Mouse (Mus musculus): ENCODE measurements around the gene Btf3. TPM values are rescaled to one million over a fixed set of nuclear protein-coding genes. Genes with fewer than 3 reads are reported as not detected.

Btf3 gene
- polyA plus RNA-seq, 1 experiment = 1,114 TPM

DNA sequence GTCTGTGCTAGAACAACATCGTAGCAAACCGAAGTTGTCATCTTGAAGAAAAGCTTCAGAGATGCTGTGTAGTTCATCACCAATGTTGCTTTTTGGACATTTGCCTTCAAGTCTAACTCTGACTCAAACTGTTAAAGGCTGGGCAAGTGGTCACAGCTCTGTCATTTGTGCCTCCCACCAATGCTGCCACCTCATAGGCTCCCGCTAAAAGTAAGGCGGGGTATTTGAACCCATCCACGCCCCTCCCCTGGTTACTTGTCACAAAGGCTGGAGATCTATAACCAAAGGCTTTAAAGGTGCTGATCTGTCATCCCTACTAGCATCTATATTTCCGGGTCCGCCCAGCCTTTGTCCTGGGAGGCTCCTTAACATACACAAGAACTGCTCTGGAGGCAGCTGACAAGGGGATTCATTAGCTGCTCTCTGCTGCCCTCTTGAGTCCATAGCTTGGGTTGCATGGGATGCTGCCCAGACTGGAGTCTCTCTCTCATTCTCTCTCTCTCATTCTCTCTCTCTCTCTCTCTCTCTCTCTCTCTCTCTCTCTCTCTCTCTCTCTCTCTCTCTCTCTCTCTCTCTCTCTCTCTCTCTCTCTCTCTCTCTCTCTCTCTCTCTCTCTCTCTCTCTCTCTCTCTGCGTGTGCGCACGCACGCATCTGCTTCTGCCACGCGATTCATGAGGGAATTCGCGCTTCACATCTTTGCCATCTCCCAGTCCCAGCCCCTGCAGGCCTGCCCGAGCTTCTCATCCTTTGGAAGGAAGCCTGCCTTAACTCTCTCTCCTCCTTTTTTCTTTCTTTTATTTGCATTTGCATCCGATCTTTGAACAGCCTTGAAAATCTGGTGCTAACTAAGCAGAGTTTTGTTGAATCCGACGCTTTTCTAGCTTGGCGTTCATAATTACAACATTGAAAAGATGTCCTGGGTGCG, 17.7 kb downstream of the Btf3 start:
- Histone ChIP-seq H3K27me3 (ENCODE audit: control insufficient read depth, insufficient read depth, insufficient read length) (no peaks in the 10 kb centered on the region), H3K79me3 (ENCODE audit: low read depth) (no peaks in the 10 kb centered on the region), H3ac (ENCODE audit: control insufficient read depth, insufficient read length, low read depth) (no peak overlapping the region), H3K36me3 (ENCODE audit: control insufficient read depth, insufficient read depth) (no peaks in the 10 kb centered on the region), H3K79me2 (ENCODE audit: control insufficient read depth, insufficient read depth) (no peaks in the 10 kb centered on the region), H3K4me3 (ENCODE audit: insufficient read depth, poor library complexity, severe bottlenecking) (no peak overlapping the region)
- TF ChIP-seq USF1 (IDR thresholded peaks at IDR 0.05; ENCODE audit: low read depth) (no peak), MYOD1 (IDR thresholded peaks at IDR 0.05; ENCODE audit: control insufficient read depth, insufficient read length, low read depth) (no peak), CTCF (IDR thresholded peaks at IDR 0.05; ENCODE audit: control insufficient read depth, insufficient read depth, insufficient read length) (peak; percentile 61)

DNA sequence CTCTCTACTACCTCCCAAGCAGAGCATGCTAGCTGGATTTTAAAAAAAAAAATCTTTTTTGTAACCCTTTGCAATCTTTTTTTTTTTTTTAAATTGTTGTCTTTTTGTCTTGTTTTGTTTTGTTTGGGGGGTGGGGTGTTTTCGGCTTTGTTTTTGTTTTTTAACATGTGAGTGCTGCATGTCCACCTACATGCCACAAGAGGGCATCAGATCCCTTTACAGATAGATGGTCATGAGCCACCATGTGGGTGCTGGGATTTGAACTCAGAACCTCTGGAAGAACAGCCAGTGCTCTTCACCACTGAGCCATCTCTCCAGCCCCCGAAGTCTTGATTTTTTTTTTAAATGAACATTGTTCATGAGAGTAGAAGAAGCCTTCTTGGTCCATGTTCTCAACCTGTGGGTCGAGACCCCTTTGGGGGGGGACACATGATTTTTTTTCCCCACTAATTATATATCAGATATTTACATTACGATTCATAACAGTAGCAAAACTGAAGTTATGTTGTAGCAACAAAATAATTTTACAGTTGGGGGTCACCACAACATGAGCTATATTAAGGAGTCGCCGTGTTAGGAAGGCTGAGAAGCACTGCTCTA, 18.8 kb downstream of the Btf3 start:
- no peak for TF ChIP-seq MAX (IDR thresholded peaks at IDR 0.05)
- TF ChIP-seq CTCF (IDR thresholded peaks at IDR 0.05; ENCODE audit: control insufficient read depth, insufficient read depth, insufficient read length) = peak; percentile 5
- TF ChIP-seq CEBPB (IDR thresholded peaks at IDR 0.05; ENCODE audit: low read depth) = no peak
- Histone ChIP-seq H3K36me3 (ENCODE audit: control insufficient read depth, insufficient read depth) (no peaks in the 10 kb centered on the region), H3K79me3 (ENCODE audit: low read depth) (no peaks in the 10 kb centered on the region), H3K79me2 (ENCODE audit: control insufficient read depth, insufficient read depth) (no peaks in the 10 kb centered on the region), H3K27me3 (ENCODE audit: control insufficient read depth, insufficient read depth, insufficient read length) (peaks cover 3% of the 10 kb centered on the region), H3K4me3 (ENCODE audit: insufficient read depth, poor library complexity, severe bottlenecking) (no peak overlapping the region), H3ac (ENCODE audit: control insufficient read depth, insufficient read length, low read depth) (no peak overlapping the region)

DNA sequence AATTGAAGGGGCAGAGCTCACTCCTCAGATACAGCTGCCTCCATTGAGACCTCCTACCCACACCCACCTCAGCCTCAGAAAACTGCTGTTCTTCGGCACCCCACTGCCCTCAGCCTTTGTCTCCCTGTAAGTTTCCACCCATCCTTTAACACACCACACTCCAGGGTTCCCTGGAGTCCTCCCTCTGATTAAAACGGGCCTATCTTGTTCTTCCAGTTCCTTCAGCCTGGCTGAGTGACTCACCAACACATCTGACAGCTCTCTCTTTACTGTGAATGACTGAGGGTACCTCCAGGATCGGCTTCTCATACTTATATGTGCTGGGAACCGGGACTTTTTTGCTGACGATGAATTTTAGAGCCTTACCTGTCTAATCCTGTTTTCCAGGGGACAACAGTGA, 20.7 kb downstream of the Btf3 start:
- Histone ChIP-seq H3ac (ENCODE audit: control insufficient read depth, insufficient read length, low read depth) (no peak overlapping the region), H3K4me3 (ENCODE audit: insufficient read depth, poor library complexity, severe bottlenecking) (no peak overlapping the region), H3K36me3 (ENCODE audit: control insufficient read depth, insufficient read depth) (no peaks in the 10 kb centered on the region), H3K79me2 (ENCODE audit: control insufficient read depth, insufficient read depth) (no peaks in the 10 kb centered on the region), H3K27me3 (ENCODE audit: control insufficient read depth, insufficient read depth, insufficient read length) (peaks cover 3% of the 10 kb centered on the region), H3K79me3 (ENCODE audit: low read depth) (no peaks in the 10 kb centered on the region)
- TF ChIP-seq USF1 (IDR thresholded peaks at IDR 0.05; ENCODE audit: low read depth) = no peak
- no peak for TF ChIP-seq FOSL1 (IDR thresholded peaks at IDR 0.05; ENCODE audit: insufficient read depth, low read length, poor library complexity, severe bottlenecking)
- TF ChIP-seq CEBPB (IDR thresholded peaks at IDR 0.05; ENCODE audit: low read depth) = no peak
- TF ChIP-seq MYOG (IDR thresholded peaks at IDR 0.05; ENCODE audit: control insufficient read depth, extremely low read depth, insufficient read length) = no peak
- TF ChIP-seq CTCF (IDR thresholded peaks at IDR 0.05; ENCODE audit: control insufficient read depth, insufficient read depth, insufficient read length) = no peak
- TF ChIP-seq MAX (IDR thresholded peaks at IDR 0.05) = no peak
- no peak for TF ChIP-seq MYOD1 (IDR thresholded peaks at IDR 0.05; ENCODE audit: control insufficient read depth, insufficient read length, low read depth)

- no peak for TF ChIP-seq CEBPB (IDR thresholded peaks at IDR 0.05; ENCODE audit: low read depth)
- no peak overlapping the region for H3K4me3 ChIP-seq (ENCODE audit: insufficient read depth, poor library complexity, severe bottlenecking)
- H3K79me3 ChIP-seq (ENCODE audit: low read depth) = no peaks in the 10 kb centered on the region
- H3K36me3 ChIP-seq (ENCODE audit: control insufficient read depth, insufficient read depth) = no peaks in the 10 kb centered on the region
- no peak overlapping the region for H3ac ChIP-seq (ENCODE audit: control insufficient read depth, insufficient read length, low read depth)
- H3K27me3 ChIP-seq (ENCODE audit: control insufficient read depth, insufficient read depth, insufficient read length) = peaks cover 3% of the 10 kb centered on the region
- no peaks in the 10 kb centered on the region for H3K79me2 ChIP-seq (ENCODE audit: control insufficient read depth, insufficient read depth)
Observed at GRCm38 (mm10) chr13:98291712-98292111, 25.1 kb downstream of the Btf3 start.

DNA sequence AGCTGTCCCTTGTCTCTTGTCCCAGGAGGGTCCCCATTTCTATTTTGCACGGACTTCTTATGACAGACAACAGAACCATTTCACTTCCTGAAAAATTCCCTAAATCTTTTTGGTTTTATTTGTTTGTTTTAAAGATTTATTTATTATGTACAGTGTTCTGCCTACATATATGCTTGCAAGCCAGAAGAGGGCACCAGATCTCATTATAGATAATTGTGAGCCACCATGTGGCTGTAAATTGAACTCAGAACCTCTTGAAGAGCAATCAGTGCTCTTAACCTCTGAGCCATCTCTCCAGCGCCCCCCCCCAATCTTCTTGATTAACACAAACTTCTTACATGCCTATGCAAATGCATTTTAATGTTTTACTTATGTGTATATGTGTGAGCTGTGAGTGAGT, 26.1 kb downstream of the Btf3 start:
- H3K36me3 ChIP-seq (ENCODE audit: control insufficient read depth, insufficient read depth) = no peaks in the 10 kb centered on the region
- H3K79me3 ChIP-seq (ENCODE audit: low read depth) = no peaks in the 10 kb centered on the region
- no peak overlapping the region for H3ac ChIP-seq (ENCODE audit: control insufficient read depth, insufficient read length, low read depth)
- peaks cover 3% of the 10 kb centered on the region for H3K27me3 ChIP-seq (ENCODE audit: control insufficient read depth, insufficient read depth, insufficient read length)
- H3K4me3 ChIP-seq (ENCODE audit: insufficient read depth, poor library complexity, severe bottlenecking) = no peak overlapping the region
- no peaks in the 10 kb centered on the region for H3K79me2 ChIP-seq (ENCODE audit: control insufficient read depth, insufficient read depth)
- no peak for TF ChIP-seq CTCF (IDR thresholded peaks at IDR 0.05; ENCODE audit: control insufficient read depth, insufficient read depth, insufficient read length)
- no peak for TF ChIP-seq FOSL1 (IDR thresholded peaks at IDR 0.05; ENCODE audit: insufficient read depth, low read length, poor library complexity, severe bottlenecking)
- TF ChIP-seq MYOD1 (IDR thresholded peaks at IDR 0.05; ENCODE audit: control insufficient read depth, insufficient read length, low read depth) = no peak
- no peak for TF ChIP-seq MAX (IDR thresholded peaks at IDR 0.05)
- no peak for TF ChIP-seq USF1 (IDR thresholded peaks at IDR 0.05; ENCODE audit: low read depth)
- TF ChIP-seq MYOG (IDR thresholded peaks at IDR 0.05; ENCODE audit: control insufficient read depth, extremely low read depth, insufficient read length) = no peak
- no peak for TF ChIP-seq CEBPB (IDR thresholded peaks at IDR 0.05; ENCODE audit: low read depth)

DNA sequence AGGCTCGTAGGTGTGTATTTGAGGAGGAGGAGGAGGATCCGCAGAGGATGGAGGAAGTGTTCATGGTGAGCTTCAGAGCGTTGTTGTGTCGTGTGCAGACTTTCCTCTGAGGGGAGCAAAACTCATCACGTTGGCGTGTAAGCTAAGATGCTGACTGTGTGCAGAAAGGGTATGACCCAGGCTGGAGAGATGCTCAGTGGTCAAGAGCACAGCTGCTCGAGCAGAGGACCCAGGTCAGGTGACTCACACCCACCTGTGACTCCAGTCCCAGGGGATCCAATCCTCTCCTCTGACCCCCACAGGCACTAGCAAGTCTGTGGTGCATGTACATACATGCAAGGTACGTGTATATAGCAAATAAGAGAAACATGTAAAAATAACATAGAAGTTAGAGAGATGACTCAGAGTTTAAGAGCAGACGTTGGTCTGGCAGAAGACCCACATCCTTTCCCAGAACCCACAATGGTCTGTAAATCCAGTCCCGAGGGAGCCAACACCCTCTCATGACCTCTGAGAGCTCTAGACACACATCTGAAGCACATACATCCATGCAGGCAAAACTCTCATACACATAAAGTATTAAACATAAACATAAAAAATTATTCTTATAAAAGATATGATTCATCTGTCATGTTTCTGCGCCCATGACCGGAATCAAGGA, 35.7 kb downstream of the Btf3 start:
- Histone ChIP-seq H3K4me3 (ENCODE audit: insufficient read depth, poor library complexity, severe bottlenecking) (no peak overlapping the region), H3K79me3 (ENCODE audit: low read depth) (no peaks in the 10 kb centered on the region), H3ac (ENCODE audit: control insufficient read depth, insufficient read length, low read depth) (no peak overlapping the region), H3K27me3 (ENCODE audit: control insufficient read depth, insufficient read depth, insufficient read length) (no peaks in the 10 kb centered on the region), H3K79me2 (ENCODE audit: control insufficient read depth, insufficient read depth) (no peaks in the 10 kb centered on the region), H3K36me3 (ENCODE audit: control insufficient read depth, insufficient read depth) (no peaks in the 10 kb centered on the region)
- no peak for TF ChIP-seq CTCF (IDR thresholded peaks at IDR 0.05; ENCODE audit: control insufficient read depth, insufficient read depth, insufficient read length)
- TF ChIP-seq MAX (IDR thresholded peaks at IDR 0.05) = no peak
- TF ChIP-seq CEBPB (IDR thresholded peaks at IDR 0.05; ENCODE audit: low read depth) = no peak
- TF ChIP-seq FOSL1 (IDR thresholded peaks at IDR 0.05; ENCODE audit: insufficient read depth, low read length, poor library complexity, severe bottlenecking) = peak; percentile 36
- peak; percentile 8 for TF ChIP-seq USF1 (IDR thresholded peaks at IDR 0.05; ENCODE audit: low read depth)
- TF ChIP-seq MYOD1 (IDR thresholded peaks at IDR 0.05; ENCODE audit: control insufficient read depth, insufficient read length, low read depth) = peak; percentile 85
